12 mouse cellular contexts compared by ENCODE assay signal in the genomic region with DNA sequence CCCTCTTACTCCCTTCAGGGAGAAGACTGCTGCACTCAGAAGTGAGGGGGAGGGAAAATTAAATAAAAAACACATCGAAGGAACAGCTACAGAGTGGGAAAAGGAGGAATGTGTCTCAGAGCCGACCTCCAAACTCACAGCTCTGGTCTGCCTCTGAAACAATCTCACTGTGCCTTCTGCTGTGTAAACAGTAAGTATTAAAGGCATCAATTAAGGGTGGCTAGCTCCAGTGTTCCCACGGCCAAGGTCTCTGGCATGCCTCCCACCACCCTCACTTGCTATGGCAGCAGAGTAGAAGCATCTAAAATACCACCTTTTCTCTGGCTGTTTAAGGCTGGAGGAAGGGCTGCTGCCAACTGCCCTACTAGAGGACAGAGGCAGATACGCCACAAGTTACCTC.
A peak's percentile ranks its signal among the peaks of the same experiment; 100 is the strongest.
DNase-seq lines count a peak whose midpoint lies in the region; ATAC-seq and TF ChIP-seq lines count a peak whose summit lies in the region.
"Had no signal": no experiment of that assay in that cellular context is flagged by ENCODE, and none has a peak within 500 bp of the region (broad histone marks: within the 10 kb centered on the region; RNA-seq: fewer than 3 reads in every experiment).

No protein-coding gene starts in this region.

- no peak for DNase-seq in hindbrain, embryonic 11.5 days (ENCODE audit: low spot score)
- DNase-seq in brain, embryonic 14.5 days (ENCODE audit: low read depth) = peak; percentile 79
- DNase-seq in layer of hippocampus, adult 8-10 months (ENCODE audit: low spot score in 2 of 2) = peak; percentile 26 to 43
- DNase-seq in gastrocnemius, postnatal 14 days = no peak
- DNase-seq in kidney, adult 9 months = no peak
- DNase-seq in urinary bladder, adult 18-20 months (ENCODE audit: low spot score in 2 of 2) = no peak
- DNase-seq: gastrocnemius, postnatal 25 days; thymus, postnatal 25 days had no signal

- peak; percentile 47; the same call in 1 of the 2 replicates for ATAC-seq in hindbrain, embryonic 13.5 days (ENCODE audit: low FRiP score)
- no peak for ATAC-seq in hindbrain, embryonic 11.5 days (ENCODE audit: low FRiP score)
- ATAC-seq in neural tube, embryonic 15.5 days (ENCODE audit: low FRiP score) = peak; percentile 54
- ATAC-seq: lung, postnatal 0 days had no signal

- no peak overlapping the region for H3K4me3 ChIP-seq in hindbrain, embryonic 13.5 days
- H3K4me3 ChIP-seq in hindbrain, embryonic 11.5 days (ENCODE audit: low read depth, low read length) = no peak overlapping the region
- H3K4me3 ChIP-seq in neural tube, embryonic 15.5 days (replicated peaks) = no peak overlapping the region
- H3K4me3 ChIP-seq: heart, embryonic 15.5 days had no signal

- intact Hi-C loops in gastrocnemius, postnatal 14 days (cut with DNase I; ENCODE audit: low total_unique reads) = loop anchor here (10.0 kb wide), 1 partner anchor 151 kb away; no protein-coding TSS in a partner anchor

- H3K4me1 ChIP-seq in hindbrain, embryonic 13.5 days (replicated peaks) = peaks cover 46% of the 10 kb centered on the region
- no peaks in the 10 kb centered on the region for H3K4me1 ChIP-seq in hindbrain, embryonic 11.5 days (replicated peaks; ENCODE audit: control insufficient read depth, insufficient read depth, low read length)
- peaks cover 38% of the 10 kb centered on the region for H3K4me1 ChIP-seq in neural tube, embryonic 15.5 days
- H3K4me1 ChIP-seq: heart, embryonic 15.5 days had no signal

- H3K27ac ChIP-seq in hindbrain, embryonic 13.5 days = peak overlapping the region; percentile 31
- H3K27ac ChIP-seq in hindbrain, embryonic 11.5 days (ENCODE audit: low read depth, low read length) = no peak overlapping the region
- peak overlapping the region; percentile 14; the same call in 1 of the 2 replicates for H3K27ac ChIP-seq in neural tube, embryonic 15.5 days (replicated peaks)
- H3K27ac ChIP-seq: heart, embryonic 15.5 days had no signal

- no peak overlapping the region for H3K9ac ChIP-seq in hindbrain, embryonic 13.5 days
- H3K9ac ChIP-seq in hindbrain, embryonic 11.5 days (ENCODE audit: low read depth, low read length) = no peak overlapping the region
- H3K9ac ChIP-seq in neural tube, embryonic 15.5 days (replicated peaks) = no peak overlapping the region
- H3K9ac ChIP-seq: heart, embryonic 15.5 days had no signal

- 39% methylated on average over 4 of the region's 4 CpGs for WGBS in hindbrain, embryonic 13.5 days
- WGBS in hindbrain, embryonic 11.5 days = 66% methylated on average over 4 of the region's 4 CpGs
- 48% methylated on average over 4 of the region's 4 CpGs for WGBS in neural tube, embryonic 15.5 days

- no peak for TF ChIP-seq CTCF in brain, embryonic 14.5 days (IDR thresholded peaks at IDR 0.05; ENCODE audit: borderline replicate concordance, extremely low read depth, insufficient read depth, insufficient read length)

- H3K9me3 ChIP-seq in hindbrain, embryonic 13.5 days = no peaks in the 10 kb centered on the region
- no peaks in the 10 kb centered on the region for H3K9me3 ChIP-seq in hindbrain, embryonic 11.5 days (ENCODE audit: control insufficient read depth, low read length)
- no peaks in the 10 kb centered on the region for H3K9me3 ChIP-seq in neural tube, embryonic 15.5 days (replicated peaks)
- H3K9me3 ChIP-seq: heart, embryonic 15.5 days had no signal

- H3K36me3 ChIP-seq in hindbrain, embryonic 13.5 days = no peaks in the 10 kb centered on the region
- H3K36me3 ChIP-seq in hindbrain, embryonic 11.5 days (ENCODE audit: control insufficient read depth, insufficient read depth, low read length) = no peaks in the 10 kb centered on the region
- no peaks in the 10 kb centered on the region for H3K36me3 ChIP-seq in neural tube, embryonic 15.5 days
- H3K36me3 ChIP-seq: heart, embryonic 15.5 days had no signal

- H3K27me3 ChIP-seq in hindbrain, embryonic 13.5 days = no peaks in the 10 kb centered on the region
- H3K27me3 ChIP-seq in hindbrain, embryonic 11.5 days (ENCODE audit: control insufficient read depth, insufficient read depth, low read length) = no peaks in the 10 kb centered on the region
- no peaks in the 10 kb centered on the region for H3K27me3 ChIP-seq in neural tube, embryonic 15.5 days (replicated peaks)
- H3K27me3 ChIP-seq: heart, embryonic 15.5 days had no signal

- TF ChIP-seq POLR2A in brain, embryonic 14.5 days (IDR thresholded peaks at IDR 0.05; ENCODE audit: borderline replicate concordance, extremely low read depth, insufficient read depth, insufficient read length, poor library complexity, severe bottlenecking) = no peak

- H3K4me2 ChIP-seq in hindbrain, embryonic 13.5 days = no peak overlapping the region
- H3K4me2 ChIP-seq in hindbrain, embryonic 11.5 days (replicated peaks; ENCODE audit: low read depth, low read length) = no peak overlapping the region
- no peak overlapping the region for H3K4me2 ChIP-seq in neural tube, embryonic 15.5 days
- H3K4me2 ChIP-seq: heart, embryonic 15.5 days had no signal

Comparison
In these comparisons a context has a peak if more than half of its experiments do, and no peak if none do; other contexts are left out.
1. DNase-seq: peak in brain, embryonic 14.5 days (single experiment) and layer of hippocampus, adult 8-10 months (2 of 2); none in hindbrain, embryonic 11.5 days (single experiment), gastrocnemius, postnatal 14 days (single experiment), kidney, adult 9 months (single experiment) and urinary bladder, adult 18-20 months (0 of 2).